Mouse (Mus musculus) embryonic fibroblast, embryonic 13.5 days (primary cell): ENCODE data around the gene Zfp773.

ENCODE experiments used
- CTCF ChIP-seq: IDR thresholded peaks from 2 replicates; pipeline ENCODE4 v1.5.1; 2011; ENCODE audit warnings: mild to moderate bottlenecking, control low read depth, low read length, moderate library complexity, borderline replicate concordance; ENCODE audit not compliant: insufficient read depth
- POLR2A ChIP-seq: IDR thresholded peaks from 2 replicates; pipeline ENCODE4 v1.6.1; 2011; ENCODE audit warnings: low read depth, mild to moderate bottlenecking, control low read depth, low read length, moderate library complexity

GRCm38 (mm10) chr7:7144215-7144614, 7.7 kb upstream of the Zfp773 start:
- TF ChIP-seq CTCF (no peak), POLR2A (no peak)
